8 mouse cellular contexts compared by ENCODE assay signal in the genomic region with DNA sequence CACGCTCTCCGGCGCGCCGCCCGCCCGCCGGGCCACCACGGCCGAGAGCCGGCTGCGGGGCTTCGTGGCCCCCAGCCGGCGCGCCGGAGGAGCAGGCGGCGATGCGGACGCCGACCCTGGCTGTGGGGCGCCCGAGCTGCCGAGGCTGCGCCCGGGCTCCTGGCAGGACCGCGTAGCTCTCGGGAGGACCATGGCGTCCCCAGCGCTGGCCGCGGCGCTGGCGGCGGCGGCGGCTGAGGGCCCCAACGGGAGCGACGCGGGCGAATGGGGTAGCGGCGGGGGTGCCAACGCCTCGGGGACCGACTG. TPM values are rescaled to one million over a fixed set of nuclear protein-coding genes. Genes with fewer than 3 reads are reported as not detected.
DNase-seq lines count a peak whose midpoint lies in the region; ATAC-seq and TF ChIP-seq lines count a peak whose summit lies in the region.

No protein-coding gene starts in this region.

- peak; percentile 30; the same call in 1 of the 2 replicates for ATAC-seq in lung, embryonic 16.5 days (ENCODE audit: low read depth)
- ATAC-seq in intestine, postnatal 0 days: no peak

- no peak for TF ChIP-seq CTCF in intestine, postnatal 0 days (IDR thresholded peaks at IDR 0.05; ENCODE audit: low read depth)
- no peak for TF ChIP-seq CTCF in small intestine, adult 2 months (IDR thresholded peaks at IDR 0.05; ENCODE audit: extremely low read depth, insufficient read length, insufficient replicate concordance, low read depth, low read length)

- no peak for TF ChIP-seq POLR2A in small intestine, adult 2 months (IDR thresholded peaks at IDR 0.05; ENCODE audit: low read depth, low read length)

- DNase-seq in embryo, embryonic 10.5 days (ENCODE audit: low spot score): peak; percentile 18
- no peak for DNase-seq in embryo, embryonic 11 days
- DNase-seq in lung, postnatal 10 days: no peak
- no peak for DNase-seq in urinary bladder, postnatal 4 days (ENCODE audit: low spot score in 2 of 2)
- no peak for DNase-seq in MN1 (ENCODE audit: low spot score)

- H3K27me3 ChIP-seq in lung, embryonic 16.5 days (ENCODE audit: control insufficient read depth, insufficient read depth, low read depth, low read length): peaks cover 73% of the 10 kb centered on the region
- H3K27me3 ChIP-seq in intestine, postnatal 0 days (replicated peaks; ENCODE audit: control insufficient read depth, insufficient read depth, low read length): peaks cover 56% of the 10 kb centered on the region
- H3K27me3 ChIP-seq in small intestine, adult 2 months (ENCODE audit: control insufficient read depth, insufficient read depth, low read length): peaks cover 23% of the 10 kb centered on the region

- no peaks in the 10 kb centered on the region for H3K36me3 ChIP-seq in lung, embryonic 16.5 days (ENCODE audit: control insufficient read depth, insufficient read depth, low read length)
- no peaks in the 10 kb centered on the region for H3K36me3 ChIP-seq in intestine, postnatal 0 days (ENCODE audit: control insufficient read depth, insufficient read depth)
- no peaks in the 10 kb centered on the region for H3K36me3 ChIP-seq in small intestine, adult 2 months (ENCODE audit: control insufficient read depth, insufficient read depth, low read length)

- H3K4me3 ChIP-seq in lung, embryonic 16.5 days (ENCODE audit: low read length): peak overlapping the region; percentile 52
- peak overlapping the region; percentile 27; the same call in 1 of the 2 replicates for H3K4me3 ChIP-seq in intestine, postnatal 0 days (ENCODE audit: low read depth, low read length)
- H3K4me3 ChIP-seq in small intestine, adult 2 months (ENCODE audit: low read depth, low read length): peak overlapping the region; percentile 49

- peak overlapping the region; percentile 91 for H3K4me2 ChIP-seq in lung, embryonic 16.5 days (ENCODE audit: low read depth, low read length)
- H3K4me2 ChIP-seq in intestine, postnatal 0 days (replicated peaks; ENCODE audit: low read depth): peak overlapping the region; percentile 58

- H3K9ac ChIP-seq in lung, embryonic 16.5 days (ENCODE audit: low read length): no peak overlapping the region
- H3K9ac ChIP-seq in intestine, postnatal 0 days (ENCODE audit: low read depth, low read length): no peak overlapping the region

- H3K27ac ChIP-seq in lung, embryonic 16.5 days (ENCODE audit: low read length): no peak overlapping the region
- no peak overlapping the region for H3K27ac ChIP-seq in intestine, postnatal 0 days (ENCODE audit: low read depth, low read length)
- no peak overlapping the region for H3K27ac ChIP-seq in small intestine, adult 2 months (ENCODE audit: insufficient read depth, low read depth, low read length)

- H3K9me3 ChIP-seq in lung, embryonic 16.5 days (ENCODE audit: control insufficient read depth, low read length): no peaks in the 10 kb centered on the region
- H3K9me3 ChIP-seq in intestine, postnatal 0 days (ENCODE audit: control insufficient read depth): no peaks in the 10 kb centered on the region

- WGBS in lung, embryonic 16.5 days: 0% methylated on average over 19 of the region's 49 CpGs
- WGBS in intestine, postnatal 0 days: under 1% methylated on average over 49 of the region's 49 CpGs
- WGBS in small intestine, adult 2 months: 1% methylated on average over 49 of the region's 49 CpGs

- H3K4me1 ChIP-seq in lung, embryonic 16.5 days (replicated peaks; ENCODE audit: control insufficient read depth, insufficient read depth, low read length): peaks cover 11% of the 10 kb centered on the region
- no peaks in the 10 kb centered on the region for H3K4me1 ChIP-seq in intestine, postnatal 0 days (replicated peaks; ENCODE audit: control insufficient read depth, insufficient read depth, low read length)
- no peaks in the 10 kb centered on the region for H3K4me1 ChIP-seq in small intestine, adult 2 months (ENCODE audit: control insufficient read depth, insufficient read depth, insufficient read length, low read length)

RNA-seq across cellular contexts. Expression of a gene that starts 1.5 kb away (rescaled TPM):
- not detected in 2 replicates for polyA plus RNA-seq in lung, embryonic 16.5 days (2015; fragmentation: Nextera tagmentation; extraction: Ambion mirVana)
- polyA plus RNA-seq in intestine, postnatal 0 days (2015; fragmentation: Nextera tagmentation; extraction: Ambion mirVana): 0.13 TPM in 2 replicates
- polyA plus RNA-seq in small intestine, adult 2 months (2012; rRNA removed): 0.51 and 1.7 TPM in 2 replicates
